Mouse (Mus musculus) midbrain, embryonic 14.5 days (tissue): Measurements from ENCODE around the gene Mterf1b. TPM values are rescaled to one million over a fixed set of nuclear protein-coding genes. Genes with fewer than 3 reads are reported as not detected.

ENCODE experiments used
- ATAC-seq: fragments of 200-750 bp; cut with Nextera tagmentation; 2 replicates; pipeline ENCODE4 v1.8.0; 2017; ENCODE audit warnings: moderate number of reproducible peaks, moderate library complexity; ENCODE audit not compliant: low FRiP score, low TSS enrichment
- DNase-seq: peaks from one replicate; pipeline ENCODE4 v3.0.0-alpha.2; 2015
- H3K27ac ChIP-seq: fragments of 300-500 bp; sonication (generic); replicated peaks from 2 replicates; pipeline ENCODE4 v1.5.1; 2014; ENCODE audit warnings: mild to moderate bottlenecking, low read depth, low read length, moderate library complexity
- H3K27me3 ChIP-seq: fragments of 300-500 bp; sonication (generic); 2 replicates; pipeline ENCODE4 v1.6.1; 2014; ENCODE audit warnings: low read length, control low read depth, mixed read lengths; ENCODE audit not compliant: control insufficient read depth, insufficient read depth
- H3K36me3 ChIP-seq: fragments of 300-500 bp; sonication (generic); 2 replicates; pipeline ENCODE4 v1.6.1; 2014; ENCODE audit warnings: low read length, control low read depth; ENCODE audit not compliant: control insufficient read depth, insufficient read depth
- H3K4me1 ChIP-seq: fragments of 300-500 bp; sonication (generic); 2 replicates; pipeline ENCODE4 v1.6.1; 2014; ENCODE audit warnings: mild to moderate bottlenecking, antibody characterized with exemption, low read length, control low read depth; ENCODE audit not compliant: control insufficient read depth, insufficient read depth
- H3K4me2 ChIP-seq: fragments of 300-500 bp; sonication (generic); 2 replicates; pipeline ENCODE4 v1.6.1; 2014; ENCODE audit warnings: mild to moderate bottlenecking, low read length, moderate library complexity
- H3K4me3 ChIP-seq: fragments of 300-500 bp; sonication (generic); replicated peaks from 2 replicates; pipeline ENCODE4 v1.5.1; 2014; ENCODE audit warnings: low read depth, low read length
- H3K9ac ChIP-seq: fragments of 300-500 bp; sonication (generic); replicated peaks from 2 replicates; pipeline ENCODE4 v1.6.1; 2014; ENCODE audit warnings: mild to moderate bottlenecking, low read length, moderate library complexity
- H3K9me3 ChIP-seq: fragments of 300-500 bp; sonication (generic); 2 replicates; pipeline ENCODE4 v1.6.1; 2016; ENCODE audit warnings: low read length, control low read depth, mixed read lengths; ENCODE audit not compliant: control insufficient read depth
- WGBS: fragments of 180-500 bp; shearing (Covaris S2); extraction: QIAGEN DNeasy Blood & Tissue Kit; methylation state at CpG from one replicate; pipeline ENCODE4 v1.1.7; 2014; 5-methylcytosine and 5-hydroxymethylcytosine counted together
- polyA plus RNA-seq: library from polyadenylated mRNA; unstranded; fragments of >200 nt; fragmentation: Nextera tagmentation; extraction: Ambion mirVana; gene quantifications from 2 replicates; pipeline ENCODE4 v1.2.1, GENCODE M21; 2014

Mterf1b gene
- polyA plus RNA-seq, 1 experiment from 2014 or later: 3.8 TPM

DNA sequence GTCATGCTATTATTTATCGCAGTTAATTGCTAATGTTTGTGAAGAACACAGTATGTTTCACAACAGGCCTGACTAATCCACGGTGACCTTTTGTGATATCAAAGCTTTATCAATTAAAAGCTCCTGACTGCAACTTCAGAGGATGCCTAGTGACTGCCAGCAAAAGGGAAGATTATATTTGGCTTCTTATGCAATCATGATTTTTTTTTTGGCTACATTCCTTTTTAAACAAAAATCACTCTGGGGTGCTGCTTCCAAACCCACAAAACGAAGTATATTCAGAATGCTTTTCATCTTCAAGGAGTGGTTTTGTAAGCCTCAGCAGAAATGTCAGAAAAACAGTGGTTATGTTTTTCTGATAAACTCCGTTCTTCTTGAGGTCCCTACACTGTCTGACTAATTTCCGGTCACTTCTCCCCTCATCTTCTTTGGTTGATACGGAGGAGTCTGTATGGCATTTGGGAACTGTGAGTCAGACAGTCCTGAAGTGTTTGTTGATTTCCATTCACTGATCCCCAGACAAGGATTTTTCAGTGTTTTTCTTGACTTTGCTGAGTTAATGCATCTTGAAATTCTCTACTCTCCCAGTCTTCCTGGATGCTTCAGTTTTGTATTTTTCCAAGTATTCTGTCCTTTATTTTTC lies 29.9 kb downstream of the Mterf1b start:
- Histone ChIP-seq H3K9ac (no peak overlapping the region), H3K36me3 (no peaks in the 10 kb centered on the region), H3K9me3 (no peaks in the 10 kb centered on the region), H3K4me1 (no peaks in the 10 kb centered on the region), H3K4me3 (no peak overlapping the region), H3K4me2 (no peak overlapping the region), H3K27me3 (no peaks in the 10 kb centered on the region), H3K27ac (no peak overlapping the region)
- DNase-seq (no peak), ATAC-seq (no peak)
- WGBS: 89% methylated on average over 6 of the region's 6 CpGs

DNA sequence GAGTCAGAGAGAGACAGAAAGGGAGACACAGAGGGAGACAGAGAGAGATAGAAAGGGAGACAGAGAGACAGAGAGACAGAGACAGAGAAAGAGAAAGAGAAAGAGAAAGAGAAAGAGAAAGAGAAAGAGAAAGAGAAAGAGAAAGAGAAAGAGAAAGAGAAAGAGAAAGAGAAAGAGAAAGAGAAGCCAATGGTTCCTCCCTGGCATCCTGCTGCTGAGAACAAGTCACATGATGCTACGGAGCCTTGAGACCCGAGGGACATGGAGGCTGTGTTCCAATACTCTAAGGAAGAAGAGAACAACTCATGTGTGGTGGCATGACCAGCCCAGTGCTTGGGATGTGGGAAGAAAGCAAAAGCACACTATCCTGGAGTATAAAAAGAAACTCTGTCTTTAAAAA lies 40.0 kb downstream of the Mterf1b start:
- no peaks in the 10 kb centered on the region for H3K27me3 ChIP-seq
- 81% methylated on average over 2 of the region's 2 CpGs for WGBS
- no peak overlapping the region for H3K27ac ChIP-seq
- no peak overlapping the region for H3K4me3 ChIP-seq
- no peaks in the 10 kb centered on the region for H3K36me3 ChIP-seq
- H3K9me3 ChIP-seq: no peaks in the 10 kb centered on the region
- H3K9ac ChIP-seq: no peak overlapping the region
- ATAC-seq: no peak
- no peak for DNase-seq
- no peak overlapping the region for H3K4me2 ChIP-seq
- H3K4me1 ChIP-seq: no peaks in the 10 kb centered on the region

GRCm38 (mm10) chr5:4234505-4234904 lies 42.3 kb downstream of the Mterf1b start:
- no peak overlapping the region for H3K4me3 ChIP-seq
- WGBS: 38% methylated on average over 2 of the region's 2 CpGs
- DNase-seq: peak; percentile 20
- H3K27ac ChIP-seq: no peak overlapping the region
- no peaks in the 10 kb centered on the region for H3K36me3 ChIP-seq
- no peak overlapping the region for H3K4me2 ChIP-seq
- no peaks in the 10 kb centered on the region for H3K27me3 ChIP-seq
- ATAC-seq: no peak
- no peak overlapping the region for H3K9ac ChIP-seq
- H3K4me1 ChIP-seq: no peaks in the 10 kb centered on the region
- H3K9me3 ChIP-seq: no peaks in the 10 kb centered on the region

DNA sequence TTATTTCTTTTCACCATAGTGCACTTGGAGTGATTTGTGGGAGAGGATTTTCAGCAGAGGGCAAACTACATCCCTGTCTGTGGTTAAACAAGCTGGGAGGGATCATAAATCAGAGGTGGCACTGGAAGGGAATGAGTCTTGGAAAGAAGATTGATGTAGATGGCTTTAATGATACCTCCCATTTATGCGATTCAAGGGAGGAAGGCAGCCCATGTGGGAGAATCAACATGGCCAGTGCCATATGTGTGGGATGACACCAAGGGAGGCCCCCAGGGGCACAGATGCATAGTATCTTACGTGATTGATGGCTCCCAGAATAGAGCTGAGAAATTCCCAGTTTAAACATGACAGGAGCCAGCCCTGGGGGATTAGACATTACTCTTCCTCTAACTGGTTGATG lies 48.0 kb downstream of the Mterf1b start:
- WGBS: 72% methylated on average over 2 of the region's 2 CpGs
- H3K27me3 ChIP-seq: no peaks in the 10 kb centered on the region
- ATAC-seq: no peak
- no peaks in the 10 kb centered on the region for H3K9me3 ChIP-seq
- no peak overlapping the region for H3K9ac ChIP-seq
- DNase-seq: no peak
- no peaks in the 10 kb centered on the region for H3K4me1 ChIP-seq
- no peaks in the 10 kb centered on the region for H3K36me3 ChIP-seq
- H3K27ac ChIP-seq: no peak overlapping the region
- no peak overlapping the region for H3K4me2 ChIP-seq
- no peak overlapping the region for H3K4me3 ChIP-seq

GRCm38 (mm10) chr5:4245004-4245403 lies 52.8 kb downstream of the Mterf1b start:
- 85% methylated on average over 3 of the region's 3 CpGs for WGBS
- ATAC-seq: no peak

DNA sequence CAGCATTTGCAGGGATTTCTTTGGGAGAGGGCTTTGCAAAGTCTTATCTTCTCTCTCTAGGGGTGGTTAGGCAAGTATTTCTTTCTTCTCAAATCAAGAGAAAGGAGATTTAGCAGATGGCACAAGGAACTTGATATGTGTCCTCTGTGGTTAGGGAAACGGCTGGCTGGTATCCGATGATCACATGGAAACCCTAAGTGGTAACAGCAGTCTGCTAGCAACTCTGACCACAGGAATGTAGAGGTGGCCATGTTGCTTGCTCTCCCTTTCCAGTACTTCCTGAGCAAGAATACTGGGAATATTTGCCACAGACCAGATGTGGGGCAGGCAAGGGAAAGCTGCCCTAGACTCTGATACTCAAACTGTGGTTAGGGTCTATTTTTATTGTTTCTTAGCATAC lies 53.9 kb downstream of the Mterf1b start:
- H3K4me2 ChIP-seq: no peak overlapping the region
- DNase-seq: no peak
- H3K27ac ChIP-seq: no peak overlapping the region
- H3K4me3 ChIP-seq: no peak overlapping the region
- no peak overlapping the region for H3K9ac ChIP-seq
- ATAC-seq: no peak
- no peaks in the 10 kb centered on the region for H3K9me3 ChIP-seq
- 82% methylated on average over 2 of the region's 2 CpGs for WGBS
- H3K27me3 ChIP-seq: no peaks in the 10 kb centered on the region
- no peaks in the 10 kb centered on the region for H3K4me1 ChIP-seq
- H3K36me3 ChIP-seq: no peaks in the 10 kb centered on the region

More at GRCm38 (mm10) chr5:4245004-4245403, 52.8 kb downstream of the Mterf1b start:
- H3K4me3 ChIP-seq: no peak overlapping the region
- H3K27ac ChIP-seq: no peak overlapping the region
- H3K4me2 ChIP-seq: no peak overlapping the region
- no peaks in the 10 kb centered on the region for H3K36me3 ChIP-seq
- H3K27me3 ChIP-seq: no peaks in the 10 kb centered on the region
- H3K4me1 ChIP-seq: no peaks in the 10 kb centered on the region
- H3K9ac ChIP-seq: no peak overlapping the region
- no peak for DNase-seq
- no peaks in the 10 kb centered on the region for H3K9me3 ChIP-seq

Other genes with a start within 250 kb of the Mterf1b start
- 150 and 170 TPM in 2 replicates for gene Cyp51, start 87.6 kb upstream of the Mterf1b start, polyA plus RNA-seq